Mouse (Mus musculus) heart, embryonic 12.5 days (tissue): ENCODE results near the gene Chd3. TPM values are rescaled to one million over a fixed set of nuclear protein-coding genes. Genes with fewer than 3 reads are reported as not detected.

Experiments used
- ATAC-seq: fragments of 200-750 bp; cut with Nextera tagmentation; 2 replicates; pipeline ENCODE4 v1.8.0; 2017; ENCODE audit warnings: moderate TSS enrichment, moderate library complexity; ENCODE audit not compliant: insufficient number of reproducible peaks, low FRiP score
- H3K27ac ChIP-seq: fragments of 300-500 bp; sonication (generic); 2 replicates; pipeline ENCODE4 v1.5.1; 2016; ENCODE audit warnings: mild to moderate bottlenecking, moderate library complexity; ENCODE audit not compliant: poor library complexity, severe bottlenecking
- H3K27me3 ChIP-seq: fragments of 300-500 bp; sonication (generic); replicated peaks from 2 replicates; pipeline ENCODE4 v1.6.1; 2016; ENCODE audit warnings: mild to moderate bottlenecking, moderate library complexity
- H3K36me3 ChIP-seq: fragments of 300-500 bp; sonication (generic); 2 replicates; pipeline ENCODE4 v1.6.1; 2016; ENCODE audit warnings: mild to moderate bottlenecking, moderate library complexity
- H3K4me1 ChIP-seq: fragments of 300-500 bp; sonication (generic); replicated peaks from 2 replicates; pipeline ENCODE4 v1.6.1; 2016; ENCODE audit warnings: mild to moderate bottlenecking
- H3K4me2 ChIP-seq: fragments of 300-500 bp; sonication (generic); 2 replicates; pipeline ENCODE4 v1.6.1; 2016; ENCODE audit warnings: mild to moderate bottlenecking, moderate library complexity
- H3K4me3 ChIP-seq: fragments of 300-500 bp; sonication (generic); 2 replicates; pipeline ENCODE4 v1.5.1; 2016; ENCODE audit warnings: mild to moderate bottlenecking
- H3K9ac ChIP-seq: fragments of 300-500 bp; sonication (generic); 2 replicates; pipeline ENCODE4 v1.6.1; 2016; ENCODE audit warnings: mild to moderate bottlenecking, moderate library complexity
- H3K9me3 ChIP-seq: fragments of 300-500 bp; sonication (generic); replicated peaks from 2 replicates; pipeline ENCODE4 v1.6.1; 2016; ENCODE audit warnings: mild to moderate bottlenecking, moderate library complexity
- WGBS: fragments of 180-500 bp; shearing (Covaris S2); methylation state at CpG from one replicate; pipeline ENCODE4 v1.1.7; 2016; 5-methylcytosine and 5-hydroxymethylcytosine counted together
- polyA plus RNA-seq: library from polyadenylated mRNA; unstranded; fragments of >200 nt; fragmentation: Nextera tagmentation; extraction: Ambion mirVana; gene quantifications from 2 replicates; pipeline ENCODE4 v1.2.1, GENCODE M21; 2016

Chd3 gene
- 19.2 and 23.5 TPM in 2 replicates for polyA plus RNA-seq

DNA sequence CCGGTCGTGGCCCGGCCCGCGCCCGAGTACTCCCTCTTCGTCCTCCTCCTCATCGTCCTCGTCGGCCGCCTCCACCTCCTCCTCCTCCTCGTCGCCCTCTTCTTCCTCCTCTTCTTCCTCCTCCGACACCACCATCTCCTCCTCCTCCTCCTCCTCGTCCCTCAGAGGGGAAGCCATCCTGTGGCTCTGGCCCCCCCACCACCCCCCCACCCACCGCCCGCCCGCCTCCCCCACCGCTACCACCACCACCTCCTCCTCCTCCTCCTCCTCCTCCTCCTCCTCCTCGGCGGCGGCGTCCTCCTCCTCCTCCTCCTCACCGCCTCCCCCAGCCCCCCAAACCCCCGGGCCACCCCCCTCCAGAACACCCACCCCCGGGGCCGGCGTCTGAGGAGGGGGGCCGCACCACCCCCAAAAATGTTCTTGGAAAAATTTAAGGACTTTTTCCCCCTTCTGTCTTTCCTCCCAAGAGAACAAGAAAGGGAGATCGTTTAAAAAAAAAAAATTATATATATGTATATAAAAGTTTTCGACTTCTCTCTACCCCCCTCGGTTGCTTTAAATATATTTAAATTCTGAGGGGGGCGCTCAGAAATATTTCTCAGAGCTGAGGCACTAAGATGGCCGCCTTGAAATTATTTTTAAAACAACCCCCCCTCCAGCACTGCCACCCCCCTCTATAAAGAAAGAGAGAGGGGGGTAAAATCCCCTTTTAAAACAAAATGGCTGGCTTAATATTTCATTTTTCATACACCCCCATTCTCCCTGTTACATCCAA lies at the start of gene Chd3:
Gene Chd3 (minus strand): TSS at position 192 of the 775 bp plus-strand sequence.
- ATAC-seq: no peak
- no peaks in the 10 kb centered on the region for H3K9me3 ChIP-seq
- peak within 1 kb of the TSS; percentile 100 for H3K9ac ChIP-seq
- H3K4me3 ChIP-seq: peak within 1 kb of the TSS; percentile 98
- peak within 1 kb of the TSS; percentile 97 for H3K27ac ChIP-seq
- peaks cover 62% of the 10 kb centered on the region for H3K4me1 ChIP-seq
- no peaks in the 10 kb centered on the region for H3K27me3 ChIP-seq
- H3K4me2 ChIP-seq: peak within 1 kb of the TSS; percentile 97
- peaks cover 5% of the 10 kb centered on the region; the same call in 1 of the 2 replicates for H3K36me3 ChIP-seq
- WGBS: 7% methylated on average over 11 of the region's 34 CpGs

DNA sequence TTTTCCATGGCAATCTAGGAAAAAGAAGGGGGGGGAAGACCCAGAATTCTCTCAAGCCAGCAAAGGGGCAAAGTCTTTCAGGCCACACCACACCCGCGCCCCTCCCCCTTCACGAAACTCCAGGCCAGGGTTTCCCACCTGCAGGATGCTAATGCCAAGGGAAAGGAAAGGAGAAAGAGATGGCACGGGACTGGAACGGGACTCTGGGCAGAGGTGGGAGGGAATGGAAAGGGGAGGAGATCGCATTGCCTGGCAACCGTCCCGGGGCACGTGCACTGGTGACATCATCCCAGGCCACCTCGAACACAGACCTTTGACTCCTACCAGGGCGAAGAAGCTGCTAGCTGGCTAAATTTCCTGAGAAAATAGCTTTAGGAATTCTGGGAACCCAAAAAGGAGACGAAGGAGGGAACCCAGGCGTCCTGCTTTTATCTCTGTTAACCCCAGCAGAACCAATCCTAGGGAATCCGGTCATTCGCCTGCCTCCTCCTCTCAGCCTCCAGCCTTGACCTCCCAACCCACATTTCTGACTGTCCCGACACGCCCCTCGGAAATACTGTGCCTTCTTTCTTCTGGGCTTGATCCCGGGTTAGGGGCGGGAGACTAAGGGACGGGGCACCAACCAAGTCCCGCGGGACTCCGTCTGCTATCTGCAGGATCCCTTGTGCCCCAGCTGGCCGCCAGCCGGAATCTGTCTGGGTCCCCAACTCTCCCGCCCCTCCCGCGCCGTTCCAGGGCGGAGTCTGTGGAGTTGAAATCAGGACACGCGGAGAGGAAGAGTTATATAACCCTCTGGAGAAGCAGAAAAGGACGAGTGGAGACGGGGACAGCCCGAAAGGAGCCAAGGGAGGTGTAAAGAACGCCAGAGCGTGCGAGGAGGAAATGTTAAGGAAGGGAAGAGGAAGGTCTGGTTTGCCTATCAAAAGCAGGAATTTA lies 48.5 kb upstream of the Chd3 start:
- Histone ChIP-seq H3K4me1 (peaks cover 68% of the 10 kb centered on the region), H3K9me3 (no peaks in the 10 kb centered on the region), H3K27me3 (peaks cover 21% of the 10 kb centered on the region), H3K36me3 (peaks cover 8% of the 10 kb centered on the region), H3K27ac (peak overlapping the region; percentile 97), H3K9ac (peak overlapping the region; percentile 80), H3K4me2 (peak overlapping the region; percentile 88), H3K4me3 (peak overlapping the region; percentile 64)
- peak; percentile 70 for ATAC-seq
- WGBS: under 1% methylated on average over 39 of the region's 39 CpGs

DNA sequence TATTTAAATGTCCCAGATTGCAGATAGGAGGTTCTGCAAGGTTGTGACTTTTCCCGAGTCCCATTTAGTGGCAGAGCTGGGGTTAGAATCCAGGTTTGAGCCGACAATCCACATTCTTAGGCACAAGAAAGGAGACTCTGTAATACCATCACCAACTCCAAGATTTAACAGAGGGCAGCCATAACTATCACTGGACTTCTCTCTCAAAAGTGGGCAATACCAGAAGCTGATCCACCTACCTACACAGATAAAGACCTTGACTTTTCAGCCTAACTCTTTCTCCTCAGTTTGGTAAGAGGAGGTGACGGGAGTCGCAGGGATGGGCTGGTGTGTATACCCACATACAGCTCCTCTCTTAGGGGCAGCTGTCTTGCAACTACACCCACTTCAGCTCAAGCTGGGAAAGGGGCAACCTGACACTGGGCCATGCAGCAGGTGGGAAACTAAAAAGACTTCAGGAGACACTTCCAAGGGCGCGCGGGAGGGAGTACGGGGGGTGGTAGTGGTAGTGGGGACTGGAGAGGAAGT lies 47.8 kb upstream of the Chd3 start:
- H3K4me3 ChIP-seq: peak overlapping the region; percentile 64
- H3K9ac ChIP-seq: peak overlapping the region; percentile 80
- peak overlapping the region; percentile 97 for H3K27ac ChIP-seq
- no peaks in the 10 kb centered on the region for H3K9me3 ChIP-seq
- H3K4me2 ChIP-seq: peak overlapping the region; percentile 88
- 8% methylated on average over 8 of the region's 8 CpGs for WGBS
- H3K4me1 ChIP-seq: peaks cover 76% of the 10 kb centered on the region
- peaks cover 12% of the 10 kb centered on the region for H3K36me3 ChIP-seq
- H3K27me3 ChIP-seq: peaks cover 14% of the 10 kb centered on the region
- no peak for ATAC-seq

DNA sequence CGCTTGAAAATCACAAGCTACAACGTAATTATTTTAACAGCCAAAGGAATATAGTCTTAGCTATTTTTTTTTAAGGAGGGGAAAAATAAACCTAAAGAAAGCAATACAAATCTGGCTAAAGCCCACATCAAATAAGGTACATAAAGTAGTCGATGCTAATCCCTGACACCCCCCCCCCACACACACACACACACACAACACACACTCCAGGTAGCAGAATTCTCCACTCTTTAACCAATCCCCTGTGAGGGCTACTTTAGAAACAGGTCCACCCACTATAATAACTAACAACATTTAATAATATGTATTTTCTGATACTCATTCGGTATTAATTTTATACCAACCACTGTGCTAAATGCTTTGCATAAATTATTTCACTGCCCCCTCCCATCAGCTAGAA lies 47.3 kb upstream of the Chd3 start:
- H3K27ac ChIP-seq: peak overlapping the region; percentile 97
- ATAC-seq: no peak
- no peaks in the 10 kb centered on the region for H3K9me3 ChIP-seq
- peak overlapping the region; percentile 89 for H3K9ac ChIP-seq
- peaks cover 9% of the 10 kb centered on the region for H3K27me3 ChIP-seq
- H3K36me3 ChIP-seq: peaks cover 12% of the 10 kb centered on the region
- H3K4me3 ChIP-seq: peak overlapping the region; percentile 64
- WGBS: under 1% methylated on average over 4 of the region's 4 CpGs
- peak overlapping the region; percentile 88 for H3K4me2 ChIP-seq
- peaks cover 78% of the 10 kb centered on the region for H3K4me1 ChIP-seq

DNA sequence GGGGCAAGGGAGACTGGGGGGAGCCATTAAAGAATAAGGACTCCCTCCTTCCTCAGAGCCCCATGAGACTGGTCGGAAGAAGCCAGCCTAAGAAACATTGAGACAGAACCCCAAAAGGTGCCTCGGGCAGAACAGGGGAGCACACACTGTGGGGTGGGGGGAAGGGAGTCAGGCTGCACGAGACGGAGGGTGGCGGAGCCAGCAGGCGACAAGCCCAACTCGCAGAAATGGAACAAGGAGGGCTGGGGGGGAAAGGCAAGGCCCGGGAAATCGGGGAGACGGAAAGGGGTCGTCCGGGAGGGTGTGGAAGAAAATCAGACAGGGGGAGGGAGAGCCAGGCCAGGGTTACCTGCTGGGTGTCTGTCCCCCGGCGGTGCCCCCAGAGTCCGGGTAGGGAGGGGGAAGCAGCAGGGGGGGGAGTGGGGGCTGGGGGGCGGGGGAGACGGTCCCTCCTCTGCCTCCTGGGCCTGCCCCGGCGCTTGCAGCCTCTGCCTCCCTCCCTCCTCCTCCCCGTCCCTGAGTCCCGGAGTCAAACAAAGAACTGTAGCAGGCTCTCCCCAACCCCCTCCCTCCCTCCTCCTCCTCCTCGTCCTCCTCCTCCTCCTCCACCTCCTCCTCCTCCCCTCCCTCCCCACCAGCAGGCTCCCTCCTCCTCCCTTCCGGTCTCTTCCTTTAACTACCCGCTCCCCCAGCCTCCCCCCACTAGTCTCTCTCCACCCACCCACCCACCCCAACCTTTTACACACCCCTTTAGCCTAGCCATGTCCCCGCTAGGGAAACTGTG lies 46.7 kb upstream of the Chd3 start:
- H3K9me3 ChIP-seq: no peaks in the 10 kb centered on the region
- H3K27me3 ChIP-seq: peaks cover 3% of the 10 kb centered on the region; the same call in 1 of the 2 replicates
- peak; percentile 16; the same call in 1 of the 2 replicates for ATAC-seq
- peaks cover 12% of the 10 kb centered on the region for H3K36me3 ChIP-seq
- WGBS: 1% methylated on average over 17 of the region's 25 CpGs
- peak overlapping the region; percentile 88 for H3K4me2 ChIP-seq
- H3K4me1 ChIP-seq: peaks cover 73% of the 10 kb centered on the region
- H3K9ac ChIP-seq: peak overlapping the region; percentile 89
- peak overlapping the region; percentile 64 for H3K4me3 ChIP-seq
- peak overlapping the region; percentile 97 for H3K27ac ChIP-seq

DNA sequence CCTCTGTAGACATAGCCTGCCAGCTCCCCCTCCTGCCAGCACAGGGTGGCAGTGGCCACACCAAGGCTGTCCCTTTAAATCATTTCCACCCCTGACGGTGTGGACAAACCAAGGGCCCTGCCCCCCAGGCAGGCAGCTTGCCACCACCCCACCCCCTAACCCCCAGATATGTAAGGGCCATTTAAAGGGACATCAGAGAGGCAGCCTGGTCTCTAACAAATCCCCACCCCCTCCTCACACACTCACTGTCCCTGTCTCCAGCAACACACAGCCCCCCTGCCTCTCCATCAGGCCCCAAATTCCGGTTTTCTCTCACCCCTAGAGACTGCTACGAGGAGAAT lies 46.1 kb upstream of the Chd3 start:
- Histone ChIP-seq H3K36me3 (peaks cover 12% of the 10 kb centered on the region), H3K27ac (peak overlapping the region; percentile 97), H3K27me3 (no peaks in the 10 kb centered on the region), H3K4me3 (peak overlapping the region; percentile 64), H3K4me1 (peaks cover 67% of the 10 kb centered on the region), H3K4me2 (peak overlapping the region; percentile 88), H3K9me3 (no peaks in the 10 kb centered on the region), H3K9ac (peak overlapping the region; percentile 89)
- ATAC-seq: no peak
- 0% methylated on average over 3 of the region's 3 CpGs for WGBS

DNA sequence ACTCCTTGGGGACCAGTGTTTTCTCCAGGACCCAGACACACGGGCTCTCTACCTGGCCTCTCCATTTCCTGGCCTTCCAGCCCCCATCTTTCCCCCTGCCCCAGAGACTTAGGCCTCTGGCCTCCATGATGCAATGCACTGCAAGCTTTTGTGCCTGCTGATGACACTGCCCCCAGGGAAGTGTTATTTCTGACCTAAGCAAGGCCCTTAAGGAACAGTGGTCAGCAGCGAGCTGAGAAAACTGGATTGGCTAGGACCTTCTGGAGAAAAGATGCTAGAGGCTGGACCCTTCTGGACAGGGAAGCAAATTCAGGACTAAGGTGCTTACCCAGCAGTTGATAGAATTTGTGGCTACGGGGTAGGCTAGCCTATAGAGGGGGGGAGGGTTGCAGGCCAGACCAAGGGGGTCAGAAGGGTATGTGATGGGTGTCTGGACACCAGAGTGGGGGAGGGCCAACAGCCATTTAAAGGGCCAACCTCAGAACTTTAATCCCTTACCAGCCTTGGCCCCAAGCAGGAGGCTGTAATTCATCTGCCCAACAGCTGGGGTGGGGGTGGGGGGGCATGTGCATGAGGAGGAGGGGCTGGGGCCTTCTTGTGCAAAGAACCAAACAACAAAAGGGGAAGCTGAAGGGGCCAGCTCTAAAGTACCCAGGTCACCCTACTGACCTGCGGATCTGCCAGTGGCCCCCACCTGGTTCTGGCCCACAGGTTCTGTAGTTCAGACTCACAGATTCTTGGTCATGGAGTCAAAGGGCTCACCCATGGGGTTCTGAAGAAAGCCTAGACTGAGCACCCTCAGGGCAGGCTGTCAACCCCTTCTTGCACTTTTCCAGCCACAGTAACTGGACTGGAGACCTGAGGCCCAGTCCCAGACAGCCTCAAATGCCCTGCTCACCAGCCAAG lies 45.5 kb upstream of the Chd3 start:
- H3K9ac ChIP-seq: peak overlapping the region; percentile 89
- H3K4me3 ChIP-seq: peak overlapping the region; percentile 64
- peak overlapping the region; percentile 97 for H3K27ac ChIP-seq
- H3K4me1 ChIP-seq: peaks cover 61% of the 10 kb centered on the region
- WGBS: 19% methylated on average over 4 of the region's 4 CpGs
- ATAC-seq: no peak
- H3K27me3 ChIP-seq: no peaks in the 10 kb centered on the region
- peak overlapping the region; percentile 88 for H3K4me2 ChIP-seq
- peaks cover 12% of the 10 kb centered on the region for H3K36me3 ChIP-seq
- H3K9me3 ChIP-seq: no peaks in the 10 kb centered on the region

DNA sequence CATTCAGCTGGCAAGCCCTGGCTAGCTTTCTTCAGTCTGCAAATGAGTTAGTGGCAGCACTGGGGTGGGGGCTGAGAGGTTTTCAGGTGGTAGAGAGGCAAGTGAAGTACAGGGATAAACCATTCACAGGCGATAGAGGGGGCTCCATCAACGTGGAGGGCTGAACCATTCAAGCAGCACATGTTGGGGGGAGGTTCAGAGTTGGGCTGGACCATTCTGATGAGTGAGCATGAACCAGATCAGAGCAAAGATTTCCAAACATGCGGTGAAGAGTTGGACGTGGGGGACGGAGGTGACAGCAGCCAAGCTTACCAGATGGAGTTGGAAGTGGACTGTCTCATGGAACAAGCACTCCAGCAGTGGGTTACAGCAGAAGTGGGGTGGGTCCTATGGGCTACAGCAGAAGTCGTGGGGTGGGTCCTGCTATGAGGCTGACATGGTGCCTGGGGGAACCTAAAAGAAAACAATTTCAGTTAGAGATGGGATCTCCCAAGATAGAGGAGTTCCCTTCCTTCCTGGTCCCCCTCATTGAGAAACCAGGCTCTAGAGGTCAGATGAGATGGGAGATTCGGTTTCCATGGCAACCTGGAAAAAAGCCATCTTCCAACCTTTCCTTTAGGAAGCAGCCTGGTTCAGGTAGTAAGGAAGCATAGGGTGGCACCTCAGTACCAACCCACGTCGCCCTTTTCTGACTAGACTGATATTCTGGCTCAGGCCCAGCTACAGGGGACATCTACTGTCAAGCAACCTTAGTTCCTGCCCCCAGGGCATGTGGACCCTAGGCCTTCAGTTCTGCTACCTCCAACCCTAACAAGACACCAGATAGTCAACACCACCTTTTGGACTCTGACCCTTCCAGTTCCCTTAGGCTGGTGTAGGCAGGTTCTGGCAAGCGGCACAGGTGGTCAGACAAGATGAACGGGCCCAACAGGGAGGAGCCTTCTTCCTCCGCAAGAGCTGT lies 44.3 kb upstream of the Chd3 start, which contains the start of gene Kdm6b:
Gene Kdm6b (minus strand): TSS at position 455 of the 961 bp plus-strand sequence.
- H3K4me2 ChIP-seq: peak within 1 kb of the TSS; percentile 88
- peaks cover 12% of the 10 kb centered on the region for H3K36me3 ChIP-seq
- peak within 1 kb of the TSS; percentile 89 for H3K9ac ChIP-seq
- ATAC-seq: no peak
- H3K4me3 ChIP-seq: peak within 1 kb of the TSS; percentile 84
- 48% methylated on average over 12 of the region's 12 CpGs for WGBS
- peak within 1 kb of the TSS; percentile 99 for H3K27ac ChIP-seq
- no peaks in the 10 kb centered on the region for H3K9me3 ChIP-seq
- no peaks in the 10 kb centered on the region for H3K27me3 ChIP-seq
- peaks cover 56% of the 10 kb centered on the region for H3K4me1 ChIP-seq

DNA sequence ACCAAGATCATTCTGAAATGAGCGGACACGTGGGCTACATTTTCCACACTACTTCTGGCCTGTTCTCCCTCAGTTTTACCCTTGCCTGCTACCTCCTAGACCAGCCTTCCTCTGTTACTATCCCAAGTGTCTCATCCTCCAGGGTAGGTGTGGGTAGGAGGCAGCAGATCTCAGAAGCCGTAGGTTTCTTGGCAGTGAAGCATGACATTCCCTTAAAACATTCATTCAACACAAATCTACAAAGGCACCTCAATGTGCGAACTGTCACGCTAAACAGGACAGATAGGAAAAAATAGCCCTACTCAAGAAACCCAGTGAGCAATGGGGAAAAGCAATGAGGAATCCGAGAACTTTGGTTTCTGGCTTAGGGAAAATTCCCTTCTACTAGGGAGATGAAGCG lies 43.3 kb upstream of the Chd3 start:
- Histone ChIP-seq H3K9ac (peak overlapping the region; percentile 50), H3K4me2 (peak overlapping the region; percentile 88), H3K4me1 (peaks cover 55% of the 10 kb centered on the region), H3K27me3 (no peaks in the 10 kb centered on the region), H3K4me3 (peak overlapping the region; percentile 84), H3K27ac (peak overlapping the region; percentile 99; the same call in 1 of the 2 replicates), H3K9me3 (no peaks in the 10 kb centered on the region), H3K36me3 (peaks cover 18% of the 10 kb centered on the region)
- ATAC-seq: no peak
- 51% methylated on average over 7 of the region's 7 CpGs for WGBS
